7 mouse cellular contexts compared by ENCODE assay signal in the genomic region with DNA sequence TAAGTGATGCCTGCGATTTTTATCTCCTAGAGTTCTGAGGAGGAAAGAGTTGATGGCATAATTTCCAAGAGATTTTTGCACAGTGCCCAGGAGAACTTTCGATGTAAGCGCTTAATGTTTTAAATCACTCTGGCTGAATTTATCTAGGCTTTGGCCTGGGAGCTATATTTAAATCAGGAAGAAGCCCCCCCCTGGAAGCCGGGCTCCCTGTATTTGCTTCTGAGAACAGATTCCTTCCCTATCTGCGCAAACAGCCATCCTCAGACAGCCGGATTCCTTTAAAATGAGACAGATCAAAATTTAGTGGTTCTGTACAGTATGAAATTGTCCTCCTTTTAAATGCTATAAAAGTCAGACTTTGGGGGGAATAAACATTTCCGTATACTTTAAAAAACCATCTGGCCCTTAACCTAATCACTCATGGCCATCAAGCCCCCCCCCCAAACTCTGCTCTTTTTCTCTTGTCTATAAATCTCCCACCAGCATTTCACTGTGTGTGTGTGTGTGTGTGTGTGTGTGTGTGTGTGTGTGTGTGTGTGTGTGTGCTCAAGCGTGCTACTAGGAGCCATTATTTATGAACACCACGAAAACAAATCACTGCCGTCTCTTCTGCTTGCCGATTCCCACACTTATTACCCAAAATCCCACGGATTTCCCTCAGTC. TPM values are rescaled to one million over a fixed set of nuclear protein-coding genes. Genes with fewer than 3 reads are reported as not detected.
A peak's percentile ranks its signal among the peaks of the same experiment; 100 is the strongest.
DNase-seq lines count a peak whose midpoint lies in the region; ATAC-seq lines count a peak whose summit lies in the region.

No protein-coding gene starts in this region.

- peaks cover 19% of the 10 kb centered on the region for H3K4me1 ChIP-seq in hindbrain, embryonic 15.5 days (replicated peaks)
- no peaks in the 10 kb centered on the region; the same call in 1 of the 2 replicates for H3K4me1 ChIP-seq in liver, embryonic 16.5 days (ENCODE audit: control insufficient read depth, low read depth, low read length)

- 49% methylated on average over 12 of the region's 12 CpGs for WGBS in hindbrain, embryonic 15.5 days
- 45% methylated on average over 12 of the region's 12 CpGs for WGBS in liver, embryonic 16.5 days (ENCODE audit: insufficient replicate concordance)

- H3K4me2 ChIP-seq in hindbrain, embryonic 15.5 days, result peak overlapping the region; percentile 95
- H3K4me2 ChIP-seq in liver, embryonic 16.5 days (ENCODE audit: low read depth, low read length), result peak overlapping the region; percentile 59; the same call in 1 of the 2 replicates

- no peaks in the 10 kb centered on the region for H3K27me3 ChIP-seq in hindbrain, embryonic 15.5 days
- H3K27me3 ChIP-seq in liver, embryonic 16.5 days (ENCODE audit: control insufficient read depth, insufficient read depth, low read depth, low read length), result peaks cover 22% of the 10 kb centered on the region

- no peaks in the 10 kb centered on the region for H3K9me3 ChIP-seq in hindbrain, embryonic 15.5 days
- no peaks in the 10 kb centered on the region for H3K9me3 ChIP-seq in liver, embryonic 16.5 days (replicated peaks; ENCODE audit: control insufficient read depth, low read length)

- no peak overlapping the region for H3K9ac ChIP-seq in hindbrain, embryonic 15.5 days
- no peak overlapping the region for H3K9ac ChIP-seq in liver, embryonic 16.5 days (ENCODE audit: low read depth, low read length)

- H3K36me3 ChIP-seq in hindbrain, embryonic 15.5 days, result no peaks in the 10 kb centered on the region
- no peaks in the 10 kb centered on the region for H3K36me3 ChIP-seq in liver, embryonic 16.5 days (ENCODE audit: control insufficient read depth, insufficient read depth)

- H3K4me3 ChIP-seq in hindbrain, embryonic 15.5 days, result peak overlapping the region; percentile 73
- H3K4me3 ChIP-seq in liver, embryonic 16.5 days (ENCODE audit: low read depth, low read length), result peak overlapping the region; percentile 66

- no peak for ATAC-seq in hindbrain, embryonic 15.5 days (ENCODE audit: low FRiP score, low read depth)
- ATAC-seq in liver, embryonic 16.5 days (ENCODE audit: low read depth), result no peak

- DNase-seq in lung, postnatal 10 days, result peak; percentile 14
- DNase-seq in lung, adult 18-20 months, result no peak
- peak; percentile 21 for DNase-seq in yolk sac, embryonic 10.5 days (ENCODE audit: low spot score)
- DNase-seq in layer of hippocampus, adult 9-11 months, result no peak
- no peak for DNase-seq in ovary, postnatal 14 days (ENCODE audit: low spot score)

- H3K27ac ChIP-seq in hindbrain, embryonic 15.5 days (replicated peaks), result no peak overlapping the region
- peak overlapping the region; percentile 53; the same call in 1 of the 2 replicates for H3K27ac ChIP-seq in liver, embryonic 16.5 days (ENCODE audit: low read length)

RNA-seq across cellular contexts. Expression of a gene that starts 1.7 kb away (rescaled TPM):
- polyA plus RNA-seq in hindbrain, embryonic 15.5 days (2015; fragmentation: Nextera tagmentation; extraction: Ambion mirVana), result 28.0 and 38.9 TPM in 2 replicates
- 7.1 and 7.5 TPM in 2 replicates for polyA plus RNA-seq in liver, embryonic 16.5 days (2015; fragmentation: Nextera tagmentation; extraction: Ambion mirVana)

Comparison
In these comparisons a context has a peak if more than half of its experiments do, and no peak if none do; other contexts are left out.
1. DNase-seq: peak in lung, postnatal 10 days (single experiment) and yolk sac, embryonic 10.5 days (single experiment); none in lung, adult 18-20 months (0 of 2), layer of hippocampus, adult 9-11 months (single experiment) and ovary, postnatal 14 days (single experiment).